Mouse (Mus musculus): ENCODE measurements around the gene Slc6a13. TPM values are rescaled to one million over a fixed set of nuclear protein-coding genes. Genes with fewer than 3 reads are reported as not detected.

Slc6a13 gene
- total RNA-seq, 2 experiments from 2014 or later: 10.2 to 12.8 TPM

- DNase-seq (ENCODE audit: low spot score in 2 of 2): no peak
Observed at GRCm38 (mm10) chr6:121371197-121371980, 71.4 kb downstream of the Slc6a13 start.

DNA sequence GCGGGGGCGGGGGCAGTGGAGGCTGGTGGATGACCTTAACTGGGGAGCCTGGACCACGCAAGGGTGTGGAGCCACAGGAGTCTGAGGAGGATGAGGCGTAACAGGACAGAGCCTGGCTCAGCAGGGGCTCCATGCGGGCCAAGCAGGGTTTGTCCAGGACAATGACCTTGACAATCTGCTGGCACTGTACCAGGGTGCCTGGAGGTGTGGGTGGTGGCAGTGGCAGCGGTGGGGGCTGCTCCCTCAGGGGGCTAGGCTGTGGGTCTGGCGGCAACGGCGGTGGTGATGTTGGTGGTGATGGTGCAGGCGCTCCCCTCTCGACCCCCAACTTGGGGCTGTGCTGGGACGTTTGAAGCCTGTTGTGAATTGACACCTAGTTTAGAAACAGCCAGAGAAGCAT, 76.1 kb downstream of the Slc6a13 start:
- no peak for DNase-seq (ENCODE audit: low spot score in 2 of 2)

DNA sequence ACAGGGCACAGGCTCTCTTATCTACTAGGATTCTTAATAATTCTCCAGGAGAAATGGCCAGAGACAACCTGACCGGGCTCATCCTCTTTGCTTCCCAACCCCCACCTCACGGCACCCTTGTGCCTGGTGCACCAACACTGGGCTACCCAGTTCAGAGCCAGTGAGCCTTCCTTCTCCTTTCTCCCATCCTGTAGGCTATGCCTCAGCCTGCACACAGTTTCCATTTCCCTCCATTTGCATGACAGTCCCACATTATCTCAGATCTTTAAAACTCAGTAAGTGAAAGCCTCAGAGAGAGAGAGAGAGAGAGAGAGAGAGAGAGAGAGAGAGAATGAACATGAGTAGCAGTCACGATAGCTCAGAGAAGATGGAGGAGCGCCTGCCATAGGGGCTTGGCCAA, 78.2 kb downstream of the Slc6a13 start:
- DNase-seq (ENCODE audit: low spot score in 2 of 2): no peak

DNA sequence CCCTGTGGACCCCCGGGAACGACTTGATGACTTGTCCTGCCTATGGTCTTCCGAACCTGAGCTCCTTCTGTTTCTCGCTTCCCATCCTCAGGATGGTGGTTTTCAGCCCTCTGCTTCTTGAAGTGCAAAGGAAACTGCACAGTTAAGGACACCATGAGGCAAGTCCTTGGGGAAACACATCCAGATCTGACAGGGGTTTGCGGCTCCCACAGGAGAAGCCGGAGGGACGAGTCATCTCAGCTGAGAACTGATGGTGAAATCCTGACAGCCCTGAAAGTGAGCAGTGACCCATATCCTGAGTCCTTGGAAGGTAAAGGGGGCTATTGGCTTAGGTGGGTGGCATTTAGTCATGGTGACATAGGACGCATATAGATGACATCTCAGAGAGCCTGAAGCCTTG, 80.5 kb downstream of the Slc6a13 start:
- no peak for DNase-seq (ENCODE audit: low spot score in 2 of 2)

DNA sequence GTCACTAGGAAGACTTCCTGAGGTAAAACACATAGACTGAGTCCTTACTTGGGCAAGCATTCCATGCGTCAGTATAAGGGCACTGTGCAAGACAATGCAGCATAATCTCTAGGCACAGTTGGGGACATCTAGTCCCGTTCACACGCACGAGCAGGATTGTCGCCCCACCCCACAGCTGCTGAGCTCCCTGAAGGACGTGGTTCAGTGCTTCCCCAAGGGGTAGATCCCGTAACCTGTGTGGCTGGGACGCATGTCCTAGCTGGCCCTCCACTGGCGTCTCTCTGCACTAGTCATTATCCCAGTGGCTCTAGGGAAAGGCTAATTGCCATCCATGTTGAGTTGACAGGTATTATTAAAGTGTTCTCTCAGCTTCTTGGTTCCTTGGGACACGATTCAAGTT, 82.0 kb downstream of the Slc6a13 start:
- no peak for DNase-seq (ENCODE audit: low spot score in 2 of 2)

DNA sequence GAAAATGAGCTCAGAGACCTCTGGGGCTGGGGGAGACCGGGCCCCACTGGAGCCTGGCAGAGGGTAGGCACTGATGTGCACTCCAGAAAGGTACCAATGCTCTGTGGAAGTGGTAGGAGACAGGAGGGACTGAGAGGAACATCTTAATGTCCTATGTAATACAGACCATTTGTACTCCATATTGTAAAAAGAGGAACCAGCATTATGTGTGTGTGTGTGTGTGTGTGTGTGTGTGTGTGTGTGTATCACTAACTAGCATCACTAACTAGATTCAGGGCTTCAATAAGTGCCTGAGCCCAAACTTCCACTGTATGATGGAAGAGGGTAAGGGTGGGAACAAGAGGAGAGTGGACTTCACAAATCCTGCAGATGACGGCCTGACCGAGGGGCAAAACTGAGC, 85.4 kb downstream of the Slc6a13 start:
- DNase-seq (ENCODE audit: low spot score in 2 of 2): no peak

Small RNAs within 50 kb of the gene (microRNA-seq; reads per million reads assigned to microRNA genes)
- gene Gm24855: 0 reads per million in 2 experiments

Other genes with a start within 250 kb of the Slc6a13 start
- gene Mical3, start 169.2 kb upstream of the Slc6a13 start, total RNA-seq (2021): 10 to 100 TPM; 95.3 to 96.0 TPM
- gene Pex26, start 116.6 kb upstream of the Slc6a13 start, total RNA-seq (2021): 10 to 100 TPM; 11.2 to 12.0 TPM
- 1 to 10 TPM; 5.4 to 5.5 TPM for gene Tuba8, start 89.5 kb upstream of the Slc6a13 start, total RNA-seq (2021)
- gene Usp18, start 54.3 kb upstream of the Slc6a13 start, total RNA-seq (2021): not detected
- gene Slc6a12, start 42.8 kb downstream of the Slc6a13 start, total RNA-seq (2021): 1 to 10 TPM; 1.1 to 2.5 TPM
- gene Iqsec3, start 173.5 kb downstream of the Slc6a13 start, total RNA-seq (2021): 100 to 1,000 TPM; 112 to 118 TPM